Mouse (Mus musculus) spleen, postnatal 10 days (tissue): ENCODE measurements at regions not wholly inside any gene's neighbourhood (a gene's known extent, or its start where the extent isn't known, plus 50 kb on each side); places are given as distances from the start of the nearest gene placed in this dataset.

ENCODE experiments used
- DNase-seq, 2 experiments: peaks; one replicate each; pipeline ENCODE4 v3.0.0; 2021 to 2022; ENCODE audit warnings: low spot score in 2 of 2

GRCm38 (mm10) chr10:118761101-118761868 is 108.7 kb downstream of the Dyrk2 start:
- no peak for DNase-seq

- DNase-seq, result no peak
Observed at GRCm38 (mm10) chr10:118765051-118765450, 105.0 kb downstream of the Dyrk2 start.

GRCm38 (mm10) chr10:118765544-118766441 is 104.2 kb downstream of the Dyrk2 start:
- DNase-seq, result peak; percentile 20 to 52

- DNase-seq, result no peak
Observed at GRCm38 (mm10) chr10:118766826-118767225, 103.2 kb downstream of the Dyrk2 start.

GRCm38 (mm10) chr10:118769751-118770150 is 100.3 kb downstream of the Dyrk2 start:
- no peak for DNase-seq

- DNase-seq, result no peak
Observed at GRCm38 (mm10) chr10:118778656-118779055, 91.4 kb downstream of the Dyrk2 start.

GRCm38 (mm10) chr10:118780831-118781569 is 89.0 kb downstream of the Dyrk2 start:
- no peak for DNase-seq

GRCm38 (mm10) chr10:118781811-118782232 is 88.2 kb downstream of the Dyrk2 start:
- no peak for DNase-seq

- no peak for DNase-seq
Observed at GRCm38 (mm10) chr10:118782646-118783045, 87.4 kb downstream of the Dyrk2 start.

- DNase-seq, result peak in 1 of 2 experiments; percentile 34
Observed at GRCm38 (mm10) chr10:118787280-118787690, 82.7 kb downstream of the Dyrk2 start.

- no peak for DNase-seq
Observed at GRCm38 (mm10) chr10:118792352-118793100, 77.5 kb downstream of the Dyrk2 start.

- DNase-seq, result no peak
Observed at GRCm38 (mm10) chr10:118793794-118794193, 76.2 kb downstream of the Dyrk2 start.

- no peak for DNase-seq
Observed at GRCm38 (mm10) chr10:118794395-118795060, 75.5 kb downstream of the Dyrk2 start.

GRCm38 (mm10) chr10:118795061-118795407 is 75.0 kb downstream of the Dyrk2 start:
- DNase-seq, result no peak

- peak in 1 of 2 experiments; percentile 32 for DNase-seq
Observed at GRCm38 (mm10) chr10:118796512-118796911, 73.5 kb downstream of the Dyrk2 start.

- no peak for DNase-seq
Observed at GRCm38 (mm10) chr10:118797256-118797655, 72.8 kb downstream of the Dyrk2 start.

- DNase-seq, result no peak
Observed at GRCm38 (mm10) chr10:118799767-118800166, 70.2 kb downstream of the Dyrk2 start.

GRCm38 (mm10) chr10:118803922-118804557 is 66.0 kb downstream of the Dyrk2 start:
- DNase-seq, result no peak

- DNase-seq, result peak in 1 of 2 experiments; percentile 49
Observed at GRCm38 (mm10) chr10:118804574-118804973, 65.4 kb downstream of the Dyrk2 start.
